Mouse (Mus musculus) liver, embryonic 15.5 days (tissue): ENCODE measurements around the gene Sh3yl1. TPM values are rescaled to one million over a fixed set of nuclear protein-coding genes. Genes with fewer than 3 reads are reported as not detected.

ENCODE experiments used
- ATAC-seq: fragments of 200-750 bp; cut with Nextera tagmentation; 2 replicates; pipeline ENCODE4 v1.8.0; 2017; ENCODE audit warnings: moderate number of reproducible peaks, mild to moderate bottlenecking, moderate library complexity; ENCODE audit not compliant: insufficient read depth
- H3K27ac ChIP-seq: fragments of 300-500 bp; sonication (generic); replicated peaks from 2 replicates; pipeline ENCODE4 v1.5.1; 2015; ENCODE audit warnings: mild to moderate bottlenecking, inconsistent platforms
- H3K27me3 ChIP-seq: fragments of 300-500 bp; sonication (generic); 2 replicates; pipeline ENCODE4 v1.6.1; 2015; ENCODE audit warnings: mild to moderate bottlenecking, inconsistent platforms
- H3K36me3 ChIP-seq: fragments of 300-500 bp; sonication (generic); replicated peaks from 2 replicates; pipeline ENCODE4 v1.6.1; 2015; ENCODE audit warnings: moderate library complexity, mild to moderate bottlenecking, inconsistent platforms
- H3K4me1 ChIP-seq: fragments of 300-500 bp; sonication (generic); replicated peaks from 2 replicates; pipeline ENCODE4 v1.6.1; 2015; ENCODE audit warnings: inconsistent platforms
- H3K4me2 ChIP-seq: fragments of 300-500 bp; sonication (generic); 2 replicates; pipeline ENCODE4 v1.6.1; 2015; ENCODE audit warnings: moderate library complexity, mild to moderate bottlenecking, inconsistent platforms
- H3K4me3 ChIP-seq: fragments of 300-500 bp; sonication (generic); replicated peaks from 2 replicates; pipeline ENCODE4 v1.5.1; 2015; ENCODE audit warnings: mild to moderate bottlenecking, inconsistent platforms
- H3K9ac ChIP-seq: fragments of 300-500 bp; sonication (generic); 2 replicates; pipeline ENCODE4 v1.6.1; 2015; ENCODE audit warnings: moderate library complexity, mild to moderate bottlenecking, inconsistent platforms
- H3K9me3 ChIP-seq: fragments of 300-500 bp; sonication (generic); replicated peaks from 2 replicates; pipeline ENCODE4 v1.6.1; 2016; ENCODE audit warnings: inconsistent platforms
- WGBS: fragments of 180-500 bp; shearing (Covaris S2); methylation state at CpG from one replicate; pipeline ENCODE4 v1.1.7; 2015; ENCODE audit warnings: mixed read lengths; ENCODE audit not compliant: insufficient replicate concordance; 5-methylcytosine and 5-hydroxymethylcytosine counted together
- polyA plus RNA-seq: library from polyadenylated mRNA; unstranded; fragments of >200 nt; fragmentation: Nextera tagmentation; extraction: Ambion mirVana; gene quantifications from 2 replicates; pipeline ENCODE4 v1.2.1, GENCODE M21; 2015

The Sh3yl1 gene
- polyA plus RNA-seq, 1 experiment from 2014 or later, result 40.8 TPM

DNA sequence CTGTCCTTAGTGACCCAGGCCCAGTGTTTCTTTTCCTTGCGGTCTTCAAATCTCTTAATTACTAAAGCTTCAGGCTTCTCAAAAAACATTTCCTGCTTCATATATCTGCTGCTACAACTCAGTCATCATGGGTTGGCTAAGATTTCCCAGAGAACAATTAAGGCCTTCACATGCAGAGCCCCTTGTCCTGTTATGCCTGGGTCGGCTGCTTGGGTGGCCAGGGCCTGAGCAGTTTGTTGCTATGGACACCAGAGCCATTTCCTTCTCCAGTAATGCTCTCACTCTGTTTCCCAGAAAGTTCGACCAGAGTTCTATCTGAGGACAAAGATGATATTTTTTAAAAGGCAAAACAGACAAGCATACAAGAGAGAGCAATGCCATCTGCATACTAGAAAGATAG is 32.7 kb downstream of the Sh3yl1 start:
- 73% methylated on average over 3 of the region's 3 CpGs for WGBS
- H3K4me2 ChIP-seq, result no peak overlapping the region
- H3K36me3 ChIP-seq, result peaks cover 58% of the 10 kb centered on the region
- 0 out of 2 replicates have a peak overlapping the region, but pooled peaks have one; percentile 30 for H3K27ac ChIP-seq
- H3K4me3 ChIP-seq, result no peak overlapping the region
- no peaks in the 10 kb centered on the region for H3K27me3 ChIP-seq
- no peak overlapping the region for H3K9ac ChIP-seq
- no peaks in the 10 kb centered on the region for H3K9me3 ChIP-seq
- no peak for ATAC-seq
- H3K4me1 ChIP-seq, result no peaks in the 10 kb centered on the region

GRCm38 (mm10) chr12:30970700-30971099 is 59.2 kb downstream of the Sh3yl1 start:
- H3K27ac ChIP-seq, result no peak overlapping the region
- H3K27me3 ChIP-seq, result no peaks in the 10 kb centered on the region
- WGBS, result 40% methylated on average over 2 of the region's 2 CpGs
- H3K9ac ChIP-seq, result no peak overlapping the region
- H3K4me2 ChIP-seq, result no peak overlapping the region
- H3K36me3 ChIP-seq, result no peaks in the 10 kb centered on the region
- no peak overlapping the region for H3K4me3 ChIP-seq
- H3K4me1 ChIP-seq, result peaks cover 5% of the 10 kb centered on the region; the same call in 1 of the 2 replicates
- ATAC-seq, result peak; percentile 63
- H3K9me3 ChIP-seq, result no peaks in the 10 kb centered on the region

GRCm38 (mm10) chr12:31003795-31004194 is 92.3 kb downstream of the Sh3yl1 start:
- 50% methylated on average over 4 of the region's 4 CpGs for WGBS
- ATAC-seq, result no peak
- no peak overlapping the region for H3K27ac ChIP-seq

DNA sequence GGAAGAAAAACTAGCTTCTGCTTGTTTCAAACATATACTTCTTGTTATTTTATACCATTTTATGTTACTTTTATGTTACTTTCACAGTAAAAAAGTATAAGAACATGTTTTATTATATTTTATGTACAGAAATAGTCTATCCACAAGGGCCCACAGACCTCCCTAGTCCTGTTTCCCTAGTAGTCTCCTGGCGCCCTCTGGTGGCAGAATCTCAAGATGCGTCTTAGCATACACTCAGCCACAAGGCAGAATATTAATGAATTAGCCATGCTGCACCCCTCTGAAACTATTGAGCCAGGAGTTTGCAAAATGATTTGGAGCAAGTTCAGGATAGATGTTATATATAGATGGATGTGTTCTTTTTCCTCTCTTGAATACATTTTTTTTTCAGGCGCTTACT is 93.5 kb downstream of the Sh3yl1 start:
- Histone ChIP-seq H3K9me3 (no peaks in the 10 kb centered on the region), H3K36me3 (no peaks in the 10 kb centered on the region), H3K4me1 (no peaks in the 10 kb centered on the region), H3K9ac (no peak overlapping the region), H3K4me3 (no peak overlapping the region), H3K4me2 (no peak overlapping the region), H3K27me3 (no peaks in the 10 kb centered on the region), H3K27ac (no peak overlapping the region)
- 0 out of 2 replicates have a peak, but pooled peaks have one; percentile 42 for ATAC-seq
- WGBS, result 15% methylated on average over 3 of the region's 3 CpGs

More at GRCm38 (mm10) chr12:31003795-31004194, 92.3 kb downstream of the Sh3yl1 start:
- Histone ChIP-seq H3K4me3 (no peak overlapping the region), H3K27me3 (no peaks in the 10 kb centered on the region), H3K9ac (no peak overlapping the region), H3K9me3 (no peaks in the 10 kb centered on the region), H3K4me2 (no peak overlapping the region), H3K36me3 (no peaks in the 10 kb centered on the region), H3K4me1 (no peaks in the 10 kb centered on the region)

- 14% methylated on average over 6 of the region's 6 CpGs for WGBS
- Histone ChIP-seq H3K36me3 (no peaks in the 10 kb centered on the region), H3K9me3 (no peaks in the 10 kb centered on the region), H3K4me2 (no peak overlapping the region), H3K9ac (no peak overlapping the region), H3K4me3 (no peak overlapping the region), H3K4me1 (no peaks in the 10 kb centered on the region), H3K27me3 (no peaks in the 10 kb centered on the region), H3K27ac (no peak overlapping the region)
- no peak for ATAC-seq
Measured at GRCm38 (mm10) chr12:31008171-31008570, 96.7 kb downstream of the Sh3yl1 start.

Other genes with a start within 250 kb of the Sh3yl1 start
- not detected in 2 replicates for gene Alkal2, start 27.3 kb upstream of the Sh3yl1 start, polyA plus RNA-seq
- gene Acp1, start 79 bp upstream of the Sh3yl1 start, polyA plus RNA-seq, result 235 and 287 TPM in 2 replicates
- 2.2 and 2.8 TPM in 2 replicates for gene Fam110c, start 162.2 kb downstream of the Sh3yl1 start, polyA plus RNA-seq